ENCODE assay signal across 7 mouse cellular contexts in genomic region chr5:149411509-149412193, GRCm38 (mm10). TPM values are rescaled to one million over a fixed set of nuclear protein-coding genes. Genes with fewer than 3 reads are reported as not detected.
A peak's percentile ranks its signal among the peaks of the same experiment; 100 is the strongest.
DNase-seq lines count a peak whose midpoint lies in the region; ATAC-seq and TF ChIP-seq lines count a peak whose summit lies in the region.

Gene Medag (plus strand): TSS chr5:149411749.

- H3K27ac ChIP-seq in embryonic facial prominence, embryonic 13.5 days, result no peak within 1 kb of the TSS
- H3K27ac ChIP-seq in kidney, adult 2 months (ENCODE audit: insufficient read depth, low read depth, low read length), result no peak within 1 kb of the TSS

- no peak for TF ChIP-seq CTCF in kidney, adult 2 months (conservative IDR thresholded peaks at IDR 0.05; ENCODE audit: insufficient read depth, insufficient read length, low read depth, low read length)

- H3K9ac ChIP-seq in embryonic facial prominence, embryonic 13.5 days, result peak within 1 kb of the TSS; percentile 64

- peaks cover 17% of the 10 kb centered on the region for H3K4me1 ChIP-seq in embryonic facial prominence, embryonic 13.5 days
- H3K4me1 ChIP-seq in kidney, adult 2 months (ENCODE audit: control insufficient read depth, insufficient read depth, low read length), result no peaks in the 10 kb centered on the region

- H3K4me3 ChIP-seq in embryonic facial prominence, embryonic 13.5 days, result peak within 1 kb of the TSS; percentile 41
- H3K4me3 ChIP-seq in kidney, adult 2 months (ENCODE audit: insufficient read depth, low read depth, low read length), result peak within 1 kb of the TSS; percentile 25; the same call in 1 of the 2 replicates
- H3K4me3 ChIP-seq in myocyte, result no peak within 1 kb of the TSS

- H3K79me2 ChIP-seq in myocyte (ENCODE audit: control insufficient read depth, insufficient read depth), result no peaks in the 10 kb centered on the region

- H3K4me2 ChIP-seq in embryonic facial prominence, embryonic 13.5 days, result peak within 1 kb of the TSS; percentile 74
- peak within 1 kb of the TSS; percentile 56 for H3K4me2 ChIP-seq in myocyte (ENCODE audit: low read depth)

- H3K36me3 ChIP-seq in embryonic facial prominence, embryonic 13.5 days, result no peaks in the 10 kb centered on the region
- H3K36me3 ChIP-seq in kidney, adult 2 months (ENCODE audit: control insufficient read depth, insufficient read depth, low read length), result no peaks in the 10 kb centered on the region
- H3K36me3 ChIP-seq in myocyte (ENCODE audit: control insufficient read depth, insufficient read depth), result no peaks in the 10 kb centered on the region

- peaks cover 29% of the 10 kb centered on the region for H3K27me3 ChIP-seq in embryonic facial prominence, embryonic 13.5 days
- no peaks in the 10 kb centered on the region for H3K27me3 ChIP-seq in kidney, adult 2 months (replicated peaks; ENCODE audit: control insufficient read depth, insufficient read depth, low read length)
- H3K27me3 ChIP-seq in myocyte (ENCODE audit: control insufficient read depth, insufficient read depth, insufficient read length), result no peaks in the 10 kb centered on the region

- DNase-seq in brain, adult 2 months (ENCODE audit: low read depth, low spot score), result peak; percentile 91
- peak; percentile 87 for DNase-seq in heart, adult 8-10 months (ENCODE audit: low spot score)
- peak; percentile 21 for DNase-seq in kidney, adult 2 months
- DNase-seq in liver, result peak; percentile 36
- DNase-seq in testis, postnatal 14 days (ENCODE audit: low spot score), result peak; percentile 55

- no peak within 1 kb of the TSS for H3ac ChIP-seq in myocyte (ENCODE audit: control insufficient read depth, insufficient read length)

- peak; percentile 61; the same call in 1 of the 2 replicates for ATAC-seq in embryonic facial prominence, embryonic 13.5 days (ENCODE audit: insufficient number of reproducible peaks, insufficient read depth, low FRiP score, low TSS enrichment, low read depth)

- peaks cover 3% of the 10 kb centered on the region; the same call in 1 of the 2 replicates for H3K9me3 ChIP-seq in embryonic facial prominence, embryonic 13.5 days

- 3% methylated on average over 38 of the region's 38 CpGs for WGBS in embryonic facial prominence, embryonic 13.5 days
- WGBS in kidney, adult 2 months, result 9% methylated on average over 38 of the region's 38 CpGs

- TF ChIP-seq POLR2A in kidney, adult 2 months (IDR thresholded peaks at IDR 0.05; ENCODE audit: low read depth, low read length), result no peak
- TF ChIP-seq POLR2A in myocyte (IDR thresholded peaks at IDR 0.05; ENCODE audit: insufficient read length, low read depth), result no peak

TF ChIP-seq in myocyte, 11 proteins besides CTCF, POLR2A, EP300 and RAD21:
- no peak for TF ChIP-seq TCF3 (IDR thresholded peaks at IDR 0.05; ENCODE audit: insufficient read length, low read depth)
- no peak for TF ChIP-seq MAX (IDR thresholded peaks at IDR 0.05; ENCODE audit: low read depth)
- peak in 2 of 3 experiments; percentile 12 to 52 for TF ChIP-seq MYOG (IDR thresholded peaks at IDR 0.05; ENCODE audit: control insufficient read depth in 1 of 3, insufficient read depth in 1 of 3, insufficient read length in 2 of 3, low read depth in 2 of 3)
- no peak for TF ChIP-seq REST (IDR thresholded peaks at IDR 0.05; ENCODE audit: insufficient read depth, insufficient read length)
- no peak for TF ChIP-seq CEBPB (IDR thresholded peaks at IDR 0.05; ENCODE audit: insufficient read depth, poor library complexity, severe bottlenecking)
- peak in 1 of 3 experiments; percentile 70 for TF ChIP-seq MYOD1 (IDR thresholded peaks at IDR 0.05; ENCODE audit: control insufficient read depth in 1 of 3, insufficient read length in 2 of 3, low read depth in 2 of 3)
TF ChIP-seq in myocyte: peak in this region for 2.

RNA-seq across cellular contexts. Expression of gene Medag, which starts in this region (rescaled TPM):
- polyA plus RNA-seq in embryonic facial prominence, embryonic 13.5 days (2015; fragmentation: Nextera tagmentation; extraction: Ambion mirVana), result 0.48 and 0.93 TPM in 2 replicates
- total RNA-seq in heart, adult 8-10 months (2022), result 10 to 100 TPM in 3 of 4 experiments, 1 to 10 TPM in 1; 9.4 to 13.9 (median 11.5) TPM
- polyA plus RNA-seq in kidney, adult 2 months (2012; rRNA removed), result 0.61 and 0.88 TPM in 2 replicates
- polyA plus RNA-seq in myocyte (2012; fragmentation: generic; extraction: Trizol), result 0.61 TPM

Comparison
In these comparisons a context has a peak if more than half of its experiments do, and no peak if none do; other contexts are left out.
1. Peak in ATAC-seq, H3K4me3 ChIP-seq, H3K9ac ChIP-seq and H3K4me2 ChIP-seq in embryonic facial prominence, embryonic 13.5 days; RNA of the gene not detected or under 1 TPM.
2. Peak in DNase-seq and H3K4me3 ChIP-seq in kidney, adult 2 months; RNA of the gene not detected or under 1 TPM.
3. DNase-seq: peak in every context shown above with its lines; median percentile 91 in brain, adult 2 months; 87 in heart, adult 8-10 months; 55 in testis, postnatal 14 days; 36 in liver; 21 in kidney, adult 2 months.